ENCODE assay signal across 9 mouse cellular contexts in the genomic region with DNA sequence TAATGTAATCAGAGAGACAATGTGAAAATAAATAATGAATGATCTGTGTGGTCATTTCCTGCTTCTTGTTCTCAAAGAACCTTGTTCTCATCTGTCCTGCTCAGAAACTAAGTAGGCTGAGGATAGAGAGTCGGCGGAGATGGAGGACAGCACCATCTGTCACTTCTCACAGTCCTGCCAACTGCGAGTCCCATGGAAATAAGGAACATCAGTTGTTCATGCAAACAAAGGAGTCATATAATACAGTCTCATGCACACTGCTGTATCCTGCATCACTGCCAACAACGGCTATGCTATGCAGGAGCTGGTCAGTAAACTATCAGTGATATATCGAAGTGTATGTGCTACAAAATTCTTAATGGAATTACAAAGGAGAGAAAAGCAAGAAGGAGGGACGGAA.
DNase-seq lines count a peak whose midpoint lies in the region.
"Had no signal": no experiment of that assay in that cellular context is flagged by ENCODE, and none has a peak within 500 bp of the region (broad histone marks: within the 10 kb centered on the region; RNA-seq: fewer than 3 reads in every experiment).

No protein-coding gene starts in this region.

- peak; percentile 22 to 39 for DNase-seq in left cerebral cortex, adult 18-20 months (ENCODE audit: low spot score in 2 of 2)
- no peak for DNase-seq in left cerebral cortex, postnatal 10 days (ENCODE audit: extremely low spot score in 1 of 2, low spot score in 2 of 2)
- peak; percentile 42 for DNase-seq in cerebellum, adult 11 months
- peak; percentile 76 to 81 for DNase-seq in cerebellum, postnatal 10 days
- DNase-seq in left cerebral cortex, postnatal 25 days (ENCODE audit: low spot score in 2 of 2): peak; percentile 23 to 77
- DNase-seq in thymus, adult 18-20 months: no peak
- DNase-seq in urinary bladder, postnatal 25 days (ENCODE audit: low spot score): no peak
- DNase-seq: liver, postnatal 0 days; thymus, adult 2 months had no signal

- intact Hi-C loops in left cerebral cortex, postnatal 10 days (cut with DNase I): no loop called here
- intact Hi-C loops in left cerebral cortex, postnatal 25 days (cut with DNase I): loop anchor here (5.0 to 10.0 kb wide), 4 partner anchors 443 to 830 kb away; no protein-coding TSS in a partner anchor

Comparison
In these comparisons a context has a peak if more than half of its experiments do, and no peak if none do; other contexts are left out.
1. DNase-seq: peak in left cerebral cortex, adult 18-20 months (2 of 2), cerebellum, adult 11 months (single experiment), cerebellum, postnatal 10 days (2 of 2) and left cerebral cortex, postnatal 25 days (2 of 2); none in left cerebral cortex, postnatal 10 days (0 of 2), thymus, adult 18-20 months (0 of 2) and urinary bladder, postnatal 25 days (single experiment).